Mouse (Mus musculus) MEL (cell line): ENCODE data around the gene Hic1.

Source experiments
- CHD1 ChIP-seq: IDR thresholded peaks from 2 replicates; pipeline ENCODE4 v1.6.1; 2012; ENCODE audit warnings: low read depth, mild to moderate bottlenecking, inconsistent platforms, low read length, improper control_type of control experiment
- CHD2 ChIP-seq: IDR thresholded peaks from 2 replicates; pipeline ENCODE4 v1.6.1; 2011; ENCODE audit warnings: low read length, improper control_type of control experiment
- CTCF ChIP-seq, 3 experiments: IDR thresholded peaks in 2 of 3; conservative IDR thresholded peaks in 1 of 3; 2 replicates each; pipeline ENCODE4 v1.5.1; 2011 to 2012; ENCODE audit warnings: low read length in 3 of 3, low read depth in 2 of 3, mild to moderate bottlenecking in 2 of 3, improper control_type of control experiment in 1 of 3, inconsistent platforms in 1 of 3, mixed read lengths in 1 of 3, moderate library complexity in 1 of 3; ENCODE audit not compliant: control insufficient read depth in 1 of 3, insufficient read depth in 1 of 3, poor library complexity in 1 of 3, severe bottlenecking in 1 of 3
- MAZ ChIP-seq: IDR thresholded peaks from 2 replicates; pipeline ENCODE4 v1.6.1; 2012; ENCODE audit warnings: low read depth, mild to moderate bottlenecking, inconsistent platforms, low read length, improper control_type of control experiment
- MYC ChIP-seq: IDR thresholded peaks from 2 replicates; pipeline ENCODE4 v1.6.1; 2011; ENCODE audit warnings: low read depth, mild to moderate bottlenecking, low read length, improper control_type of control experiment, moderate library complexity
- POLR2A ChIP-seq, 2 experiments: IDR thresholded peaks; 2 replicates each; pipeline ENCODE4 v1.6.1; 2011 to 2012; ENCODE audit warnings: low read length in 2 of 2, mild to moderate bottlenecking in 2 of 2, control low read depth in 1 of 2, improper control_type of control experiment in 1 of 2, low read depth in 1 of 2, moderate library complexity in 1 of 2; ENCODE audit not compliant: control insufficient read depth in 1 of 2, insufficient read depth in 1 of 2, poor library complexity in 1 of 2
- POLR2AphosphoS5 ChIP-seq: IDR thresholded peaks from 2 replicates; pipeline ENCODE4 v1.6.1; 2012; ENCODE audit warnings: low read depth, borderline replicate concordance, mild to moderate bottlenecking, inconsistent platforms, low read length, moderate library complexity, mixed read lengths
- SMC3 ChIP-seq: IDR thresholded peaks from 2 replicates; pipeline ENCODE4 v1.6.1; 2011; ENCODE audit warnings: low read depth, low read length, improper control_type of control experiment
- TBP ChIP-seq: IDR thresholded peaks from 2 replicates; pipeline ENCODE4 v1.8.0; 2011; ENCODE audit warnings: low read depth, low read length, improper control_type of control experiment

- TF ChIP-seq POLR2A (IDR thresholded peaks at IDR 0.05; ENCODE audit: control insufficient read depth in 1 of 2, insufficient read depth in 1 of 2, low read depth in 1 of 2, low read length in 2 of 2, poor library complexity in 1 of 2) (no peak), POLR2AphosphoS5 (no peak), SMC3 (no peak), TBP (no peak), MYC (no peak), CTCF (IDR thresholded peaks at IDR 0.05 in 2 of 3, conservative IDR thresholded peaks at IDR 0.05 in 1 of 3; ENCODE audit: control insufficient read depth in 1 of 3, insufficient read depth in 1 of 3, low read depth in 2 of 3, low read length in 3 of 3, poor library complexity in 1 of 3, severe bottlenecking in 1 of 3) (no peak), MAZ (no peak), CHD2 (no peak), CHD1 (no peak)
Measured at GRCm38 (mm10) chr11:75140431-75140830, 28.9 kb downstream of the Hic1 start.
